Mouse (Mus musculus): ENCODE measurements around the gene Tmem101. TPM values are rescaled to one million over a fixed set of nuclear protein-coding genes. Genes with fewer than 3 reads are reported as not detected.

Gene Tmem101
- total and polyA plus RNA-seq, 2 experiments = 4.2 to 9.2 TPM

- 6% methylated on average over 21 of the region's 21 CpGs for WGBS
- TF ChIP-seq POLR2A (IDR thresholded peaks at IDR 0.05; ENCODE audit: extremely low read depth, insufficient read depth, low read length) = no peak
- TF ChIP-seq CTCF (IDR thresholded peaks at IDR 0.05; ENCODE audit: low read depth, low read length) = no peak
- H3K4me3 ChIP-seq (ENCODE audit: insufficient read depth, low read depth, low read length) = no peak overlapping the region
- no peaks in the 10 kb centered on the region for H3K36me3 ChIP-seq (ENCODE audit: control insufficient read depth, insufficient read depth, low read length)
- H3K27ac ChIP-seq (replicated peaks; ENCODE audit: insufficient read depth, low read depth, low read length) = no peak overlapping the region
- H3K27me3 ChIP-seq (ENCODE audit: control insufficient read depth, insufficient read depth, low read length) = peaks cover 3% of the 10 kb centered on the region; the same call in 1 of the 2 replicates
- H3K9ac ChIP-seq (ENCODE audit: low read depth, low read length) = no peak overlapping the region
- no peaks in the 10 kb centered on the region for H3K79me2 ChIP-seq (ENCODE audit: control insufficient read depth, insufficient read depth, low read length)
- H3K4me1 ChIP-seq (ENCODE audit: control insufficient read depth, insufficient read depth, low read length) = no peaks in the 10 kb centered on the region
- DNase-seq (ENCODE audit: extremely low read depth, low read depth, low spot score) = no peak
Measured at GRCm38 (mm10) chr11:102106911-102107310, 49.3 kb downstream of the Tmem101 start.

Other genes with a start within 250 kb of the Tmem101 start
- not detected in 2 replicates for gene Sost, start 189.4 kb downstream of the Tmem101 start, total RNA-seq (2014; rRNA removed)
- gene Sost, start 189.4 kb downstream of the Tmem101 start, polyA plus RNA-seq (2012; rRNA removed) = 0.04 and 0.10 TPM in 2 replicates
- gene Cfap97d1, start 172.1 kb downstream of the Tmem101 start, total RNA-seq (2014; rRNA removed) = not detected in 2 replicates
- not detected in 2 replicates for gene Cfap97d1, start 172.1 kb downstream of the Tmem101 start, polyA plus RNA-seq (2012; rRNA removed)
- 15.8 and 21.7 TPM in 2 replicates for gene Dusp3, start 169.4 kb downstream of the Tmem101 start, total RNA-seq (2014; rRNA removed)
- 38.7 and 40.0 TPM in 2 replicates for gene Dusp3, start 169.4 kb downstream of the Tmem101 start, polyA plus RNA-seq (2012; rRNA removed)
- 0.07 and 0.28 TPM in 2 replicates for gene Mpp3, start 127.9 kb downstream of the Tmem101 start, total RNA-seq (2014; rRNA removed)
- 0.06 and 0.19 TPM in 2 replicates for gene Mpp3, start 127.9 kb downstream of the Tmem101 start, polyA plus RNA-seq (2012; rRNA removed)
- 8.4 and 11.1 TPM in 2 replicates for gene Cd300lg, start 114.9 kb downstream of the Tmem101 start, total RNA-seq (2014; rRNA removed)
- gene Cd300lg, start 114.9 kb downstream of the Tmem101 start, polyA plus RNA-seq (2012; rRNA removed) = 12.2 and 13.3 TPM in 2 replicates
- under 0.01 and 0.20 TPM in 2 replicates for gene Mpp2, start 67.9 kb downstream of the Tmem101 start, total RNA-seq (2014; rRNA removed)
- gene Mpp2, start 67.9 kb downstream of the Tmem101 start, polyA plus RNA-seq (2012; rRNA removed) = 0.20 and 0.22 TPM in 2 replicates
- not detected in 2 replicates for gene Ppy, start 55.1 kb downstream of the Tmem101 start, total RNA-seq (2014; rRNA removed)
- gene Ppy, start 55.1 kb downstream of the Tmem101 start, polyA plus RNA-seq (2012; rRNA removed) = not detected in 2 replicates
- gene Pyy, start 48.6 kb downstream of the Tmem101 start, total RNA-seq (2014; rRNA removed) = not detected in 2 replicates
- 0.35 TPM in 1 of 2 replicates, not detected in the other for gene Pyy, start 48.6 kb downstream of the Tmem101 start, polyA plus RNA-seq (2012; rRNA removed)
- gene Nags, start 10.9 kb downstream of the Tmem101 start, total RNA-seq (2014; rRNA removed) = 58.6 and 81.5 TPM in 2 replicates
- 135 and 155 TPM in 2 replicates for gene Nags, start 10.9 kb downstream of the Tmem101 start, polyA plus RNA-seq (2012; rRNA removed)
- gene Lsm12, start 28.9 kb upstream of the Tmem101 start, total RNA-seq (2014; rRNA removed) = 11.4 and 14.1 TPM in 2 replicates
- gene Lsm12, start 28.9 kb upstream of the Tmem101 start, polyA plus RNA-seq (2012; rRNA removed) = 24.3 and 24.5 TPM in 2 replicates
- 2.8 and 3.6 TPM in 2 replicates for gene G6pc3, start 33.2 kb upstream of the Tmem101 start, total RNA-seq (2014; rRNA removed)
- gene G6pc3, start 33.2 kb upstream of the Tmem101 start, polyA plus RNA-seq (2012; rRNA removed) = 17.1 and 25.9 TPM in 2 replicates
- gene Hdac5, start 73.8 kb upstream of the Tmem101 start, total RNA-seq (2014; rRNA removed) = 15.9 and 25.0 TPM in 2 replicates
- 38.2 and 60.5 TPM in 2 replicates for gene Hdac5, start 73.8 kb upstream of the Tmem101 start, polyA plus RNA-seq (2012; rRNA removed)
- gene BC030867, start 92.5 kb upstream of the Tmem101 start, total RNA-seq (2014; rRNA removed) = 0.27 TPM in 1 of 2 replicates, not detected in the other
- 0.20 and 0.38 TPM in 2 replicates for gene BC030867, start 92.5 kb upstream of the Tmem101 start, polyA plus RNA-seq (2012; rRNA removed)
- 0.09 TPM in 1 of 2 replicates, not detected in the other for gene Asb16, start 112.3 kb upstream of the Tmem101 start, total RNA-seq (2014; rRNA removed)
- gene Asb16, start 112.3 kb upstream of the Tmem101 start, polyA plus RNA-seq (2012; rRNA removed) = 0.16 and 0.20 TPM in 2 replicates
- gene Tmub2, start 128.5 kb upstream of the Tmem101 start, total RNA-seq (2014; rRNA removed) = 18.1 and 19.0 TPM in 2 replicates
- 33.5 and 34.2 TPM in 2 replicates for gene Tmub2, start 128.5 kb upstream of the Tmem101 start, polyA plus RNA-seq (2012; rRNA removed)
- gene Atxn7l3, start 140.2 kb upstream of the Tmem101 start, total RNA-seq (2014; rRNA removed) = 7.1 and 8.5 TPM in 2 replicates
- 16.8 and 20.6 TPM in 2 replicates for gene Atxn7l3, start 140.2 kb upstream of the Tmem101 start, polyA plus RNA-seq (2012; rRNA removed)
- 19.4 and 19.5 TPM in 2 replicates for gene Ubtf, start 163.3 kb upstream of the Tmem101 start, total RNA-seq (2014; rRNA removed)
- 12.7 and 12.8 TPM in 2 replicates for gene Ubtf, start 163.3 kb upstream of the Tmem101 start, polyA plus RNA-seq (2012; rRNA removed)
- gene Slc4a1, start 209.8 kb upstream of the Tmem101 start, total RNA-seq (2014; rRNA removed) = 0.07 and 0.65 TPM in 2 replicates
- gene Slc4a1, start 209.8 kb upstream of the Tmem101 start, polyA plus RNA-seq (2012; rRNA removed) = 0.07 and 0.10 TPM in 2 replicates
- 1.0 and 2.5 TPM in 2 replicates for gene Rundc3a, start 237.0 kb upstream of the Tmem101 start, total RNA-seq (2014; rRNA removed)
- gene Rundc3a, start 237.0 kb upstream of the Tmem101 start, polyA plus RNA-seq (2012; rRNA removed) = 1.2 and 2.1 TPM in 2 replicates

Data from liver, adult 2 months (tissue).